Mouse (Mus musculus): ENCODE measurements around the gene Mkrn3. TPM values are rescaled to one million over a fixed set of nuclear protein-coding genes. Genes with fewer than 3 reads are reported as not detected.

Gene Mkrn3
- polyA plus RNA-seq, 1 experiment from 2014 or later, result 0.22 TPM

- no peak for ATAC-seq (ENCODE audit: low read depth)
Measured at GRCm38 (mm10) chr7:62433243-62433642, 13.3 kb upstream of the Mkrn3 start.

DNA sequence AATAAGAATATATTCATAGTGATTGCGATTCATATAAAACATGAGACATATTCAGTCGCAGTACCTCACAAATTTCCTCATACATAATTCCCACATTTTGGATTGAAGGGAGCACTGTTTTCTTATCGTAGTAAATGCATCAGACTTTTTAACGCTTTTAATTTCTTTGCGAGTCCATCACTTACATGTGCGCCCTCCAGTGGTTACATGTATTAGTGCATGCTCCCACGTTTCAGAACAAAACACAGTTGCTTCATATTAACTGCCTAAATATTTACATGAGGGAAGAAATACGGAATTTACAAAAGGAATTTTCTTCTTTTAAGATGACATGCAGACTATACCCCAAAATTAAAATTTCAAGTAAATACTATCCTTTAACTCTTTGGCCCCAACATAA, 8.4 kb upstream of the Mkrn3 start:
- WGBS (ENCODE audit: insufficient replicate concordance), result 19% methylated on average over 8 of the region's 8 CpGs
- no peaks in the 10 kb centered on the region for H3K9me3 ChIP-seq (replicated peaks; ENCODE audit: control insufficient read depth, low read length)
- no peaks in the 10 kb centered on the region for H3K27me3 ChIP-seq (ENCODE audit: control insufficient read depth, insufficient read depth, low read depth, low read length)
- H3K9ac ChIP-seq (ENCODE audit: low read depth, low read length), result no peak overlapping the region
- no peak for ATAC-seq (ENCODE audit: low read depth)
- H3K4me3 ChIP-seq (ENCODE audit: low read depth, low read length), result no peak overlapping the region
- no peak overlapping the region for H3K27ac ChIP-seq (ENCODE audit: low read length)
- no peaks in the 10 kb centered on the region for H3K4me1 ChIP-seq (ENCODE audit: control insufficient read depth, low read depth, low read length)
- H3K4me2 ChIP-seq (ENCODE audit: low read depth, low read length), result no peak overlapping the region
- no peaks in the 10 kb centered on the region for H3K36me3 ChIP-seq (ENCODE audit: control insufficient read depth, insufficient read depth)

More at GRCm38 (mm10) chr7:62433243-62433642, 13.3 kb upstream of the Mkrn3 start:
- H3K36me3 ChIP-seq (ENCODE audit: control insufficient read depth, insufficient read depth), result no peaks in the 10 kb centered on the region
- no peaks in the 10 kb centered on the region for H3K9me3 ChIP-seq (replicated peaks; ENCODE audit: control insufficient read depth, low read length)
- no peak overlapping the region for H3K27ac ChIP-seq (ENCODE audit: low read length)
- H3K27me3 ChIP-seq (ENCODE audit: control insufficient read depth, insufficient read depth, low read depth, low read length), result no peaks in the 10 kb centered on the region
- H3K4me2 ChIP-seq (ENCODE audit: low read depth, low read length), result no peak overlapping the region
- H3K4me3 ChIP-seq (ENCODE audit: low read depth, low read length), result no peak overlapping the region
- 21% methylated on average over 3 of the region's 3 CpGs for WGBS (ENCODE audit: insufficient replicate concordance)
- no peaks in the 10 kb centered on the region for H3K4me1 ChIP-seq (ENCODE audit: control insufficient read depth, low read depth, low read length)
- H3K9ac ChIP-seq (ENCODE audit: low read depth, low read length), result no peak overlapping the region

- H3K36me3 ChIP-seq (ENCODE audit: control insufficient read depth, insufficient read depth), result no peaks in the 10 kb centered on the region
- no peak overlapping the region for H3K4me2 ChIP-seq (ENCODE audit: low read depth, low read length)
- no peak overlapping the region for H3K27ac ChIP-seq (ENCODE audit: low read length)
- no peaks in the 10 kb centered on the region; the same call in 1 of the 2 replicates for H3K9me3 ChIP-seq (replicated peaks; ENCODE audit: control insufficient read depth, low read length)
- no peaks in the 10 kb centered on the region for H3K4me1 ChIP-seq (ENCODE audit: control insufficient read depth, low read depth, low read length)
- no peaks in the 10 kb centered on the region for H3K27me3 ChIP-seq (ENCODE audit: control insufficient read depth, insufficient read depth, low read depth, low read length)
- no peak overlapping the region for H3K4me3 ChIP-seq (ENCODE audit: low read depth, low read length)
- WGBS (ENCODE audit: insufficient replicate concordance), result 36% methylated on average over 4 of the region's 4 CpGs
- no peak for ATAC-seq (ENCODE audit: low read depth)
- no peak overlapping the region for H3K9ac ChIP-seq (ENCODE audit: low read depth, low read length)
Measured at GRCm38 (mm10) chr7:62423210-62423609, 3.3 kb upstream of the Mkrn3 start.

DNA sequence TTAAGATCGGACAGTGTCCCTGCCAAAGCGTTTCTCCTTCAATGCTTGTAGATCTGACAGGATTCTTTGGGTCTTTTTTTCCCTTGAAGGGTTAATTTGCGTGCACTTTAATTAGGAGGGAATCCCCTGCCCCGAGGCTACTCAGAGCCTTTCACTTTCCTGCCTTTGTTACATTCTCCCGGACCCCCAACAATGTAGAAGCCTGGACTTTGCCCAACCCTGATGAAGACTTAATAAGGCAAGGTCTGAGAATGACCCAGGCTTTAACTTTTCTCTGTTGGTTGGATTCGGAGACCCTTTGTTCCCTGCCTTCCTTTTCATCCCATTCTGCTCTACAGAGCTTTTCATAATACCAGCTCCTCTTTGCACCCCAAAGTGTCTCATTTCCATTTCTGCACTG, 627 bp upstream of the Mkrn3 start:
- Histone ChIP-seq H3K27me3 (ENCODE audit: control insufficient read depth, insufficient read depth, low read depth, low read length) (no peaks in the 10 kb centered on the region), H3K4me2 (ENCODE audit: low read depth, low read length) (no peak overlapping the region), H3K4me3 (ENCODE audit: low read depth, low read length) (no peak overlapping the region), H3K4me1 (ENCODE audit: control insufficient read depth, low read depth, low read length) (no peaks in the 10 kb centered on the region), H3K9me3 (replicated peaks; ENCODE audit: control insufficient read depth, low read length) (no peaks in the 10 kb centered on the region; the same call in 1 of the 2 replicates), H3K9ac (ENCODE audit: low read depth, low read length) (no peak overlapping the region), H3K36me3 (ENCODE audit: control insufficient read depth, insufficient read depth) (no peaks in the 10 kb centered on the region), H3K27ac (ENCODE audit: low read length) (no peak overlapping the region)
- 57% methylated on average over 6 of the region's 6 CpGs for WGBS (ENCODE audit: insufficient replicate concordance)
- ATAC-seq (ENCODE audit: low read depth), result no peak

DNA sequence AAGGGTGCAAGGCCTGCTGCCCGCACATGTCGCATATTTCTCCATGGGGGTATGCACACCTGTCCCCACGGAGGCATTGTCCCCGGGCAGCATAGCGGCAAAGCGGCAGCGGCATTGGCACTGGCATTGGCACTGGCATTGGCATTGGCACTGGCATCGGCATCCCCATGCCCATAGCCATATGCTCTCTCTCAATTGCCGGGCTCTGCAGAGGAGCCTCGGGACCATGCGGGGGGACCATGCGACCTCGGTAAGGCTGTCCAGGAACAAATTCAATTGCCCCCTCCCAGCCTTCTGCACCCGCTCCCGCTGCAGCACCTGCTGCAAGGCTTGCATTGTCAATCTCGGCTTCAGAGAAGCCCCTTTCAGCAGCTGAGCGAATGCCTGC, 840 bp downstream of the Mkrn3 start:
- WGBS (ENCODE audit: insufficient replicate concordance), result 62% methylated on average over 17 of the region's 17 CpGs
- no peak for ATAC-seq (ENCODE audit: low read depth)
- Histone ChIP-seq H3K27me3 (ENCODE audit: control insufficient read depth, insufficient read depth, low read depth, low read length) (no peaks in the 10 kb centered on the region), H3K4me2 (ENCODE audit: low read depth, low read length) (peak overlapping the region; percentile 60), H3K9ac (ENCODE audit: low read depth, low read length) (no peak overlapping the region), H3K4me1 (ENCODE audit: control insufficient read depth, low read depth, low read length) (no peaks in the 10 kb centered on the region), H3K4me3 (ENCODE audit: low read depth, low read length) (peak overlapping the region; percentile 58), H3K36me3 (ENCODE audit: control insufficient read depth, insufficient read depth) (no peaks in the 10 kb centered on the region), H3K27ac (ENCODE audit: low read length) (no peak overlapping the region), H3K9me3 (replicated peaks; ENCODE audit: control insufficient read depth, low read length) (no peaks in the 10 kb centered on the region; the same call in 1 of the 2 replicates)

GRCm38 (mm10) chr7:62418346-62418745, 1.6 kb downstream of the Mkrn3 start:
- H3K9me3 ChIP-seq (replicated peaks; ENCODE audit: control insufficient read depth, low read length), result no peaks in the 10 kb centered on the region; the same call in 1 of the 2 replicates
- no peak for ATAC-seq (ENCODE audit: low read depth)

GRCm38 (mm10) chr7:62416173-62416572, 3.8 kb downstream of the Mkrn3 start:
- no peaks in the 10 kb centered on the region for H3K27me3 ChIP-seq (ENCODE audit: control insufficient read depth, insufficient read depth, low read depth, low read length)
- no peaks in the 10 kb centered on the region for H3K4me1 ChIP-seq (ENCODE audit: control insufficient read depth, low read depth, low read length)
- H3K4me2 ChIP-seq (ENCODE audit: low read depth, low read length), result no peak overlapping the region
- ATAC-seq (ENCODE audit: low read depth), result no peak
- no peak overlapping the region for H3K9ac ChIP-seq (ENCODE audit: low read depth, low read length)
- H3K4me3 ChIP-seq (ENCODE audit: low read depth, low read length), result no peak overlapping the region
- H3K27ac ChIP-seq (ENCODE audit: low read length), result no peak overlapping the region
- no peaks in the 10 kb centered on the region for H3K36me3 ChIP-seq (ENCODE audit: control insufficient read depth, insufficient read depth)
- no peaks in the 10 kb centered on the region; the same call in 1 of the 2 replicates for H3K9me3 ChIP-seq (replicated peaks; ENCODE audit: control insufficient read depth, low read length)

More at GRCm38 (mm10) chr7:62418346-62418745, 1.6 kb downstream of the Mkrn3 start:
- Histone ChIP-seq H3K4me2 (ENCODE audit: low read depth, low read length) (no peak overlapping the region), H3K9ac (ENCODE audit: low read depth, low read length) (no peak overlapping the region), H3K36me3 (ENCODE audit: control insufficient read depth, insufficient read depth) (no peaks in the 10 kb centered on the region), H3K27ac (ENCODE audit: low read length) (no peak overlapping the region), H3K4me1 (ENCODE audit: control insufficient read depth, low read depth, low read length) (no peaks in the 10 kb centered on the region), H3K27me3 (ENCODE audit: control insufficient read depth, insufficient read depth, low read depth, low read length) (no peaks in the 10 kb centered on the region), H3K4me3 (ENCODE audit: low read depth, low read length) (no peak overlapping the region)
- WGBS (ENCODE audit: insufficient replicate concordance), result 70% methylated on average over 9 of the region's 9 CpGs

DNA sequence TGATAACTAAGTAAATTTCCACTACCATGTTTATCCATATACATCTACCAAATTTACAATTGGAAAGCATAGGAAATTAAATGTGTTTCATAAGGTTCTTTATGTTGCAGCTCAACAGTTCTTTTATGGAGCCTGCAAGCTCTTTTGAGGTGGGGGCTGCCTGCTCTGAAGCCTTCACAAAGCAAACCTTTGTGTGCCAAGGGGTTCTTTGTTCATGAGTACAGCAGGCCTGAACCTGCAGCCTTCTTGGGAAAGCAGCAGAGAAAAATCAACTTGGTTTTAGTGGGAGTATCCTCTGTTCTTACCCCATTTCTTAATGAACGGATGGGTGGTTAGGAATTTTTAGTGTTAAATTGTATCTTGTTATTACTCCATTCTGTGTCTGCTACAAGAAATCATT, 4.7 kb downstream of the Mkrn3 start:
- 65% methylated on average over 1 of the region's 1 CpGs for WGBS (ENCODE audit: insufficient replicate concordance)
- Histone ChIP-seq H3K4me2 (ENCODE audit: low read depth, low read length) (no peak overlapping the region), H3K9ac (ENCODE audit: low read depth, low read length) (no peak overlapping the region), H3K4me1 (ENCODE audit: control insufficient read depth, low read depth, low read length) (no peaks in the 10 kb centered on the region), H3K4me3 (ENCODE audit: low read depth, low read length) (no peak overlapping the region), H3K9me3 (replicated peaks; ENCODE audit: control insufficient read depth, low read length) (no peaks in the 10 kb centered on the region; the same call in 1 of the 2 replicates), H3K36me3 (ENCODE audit: control insufficient read depth, insufficient read depth) (no peaks in the 10 kb centered on the region), H3K27me3 (ENCODE audit: control insufficient read depth, insufficient read depth, low read depth, low read length) (no peaks in the 10 kb centered on the region), H3K27ac (ENCODE audit: low read length) (no peak overlapping the region)
- ATAC-seq (ENCODE audit: low read depth), result no peak

- Histone ChIP-seq H3K9me3 (replicated peaks; ENCODE audit: control insufficient read depth, low read length) (no peaks in the 10 kb centered on the region; the same call in 1 of the 2 replicates), H3K27me3 (ENCODE audit: control insufficient read depth, insufficient read depth, low read depth, low read length) (no peaks in the 10 kb centered on the region), H3K4me1 (ENCODE audit: control insufficient read depth, low read depth, low read length) (no peaks in the 10 kb centered on the region), H3K27ac (ENCODE audit: low read length) (no peak overlapping the region), H3K4me3 (ENCODE audit: low read depth, low read length) (no peak overlapping the region), H3K4me2 (ENCODE audit: low read depth, low read length) (no peak overlapping the region), H3K9ac (ENCODE audit: low read depth, low read length) (no peak overlapping the region), H3K36me3 (ENCODE audit: control insufficient read depth, insufficient read depth) (no peaks in the 10 kb centered on the region)
- WGBS (ENCODE audit: insufficient replicate concordance), result 45% methylated on average over 3 of the region's 3 CpGs
- no peak for ATAC-seq (ENCODE audit: low read depth)
Measured at GRCm38 (mm10) chr7:62407803-62408202, 12.1 kb downstream of the Mkrn3 start.
